Mouse (Mus musculus): ENCODE results near the gene Gm20708.

DNA sequence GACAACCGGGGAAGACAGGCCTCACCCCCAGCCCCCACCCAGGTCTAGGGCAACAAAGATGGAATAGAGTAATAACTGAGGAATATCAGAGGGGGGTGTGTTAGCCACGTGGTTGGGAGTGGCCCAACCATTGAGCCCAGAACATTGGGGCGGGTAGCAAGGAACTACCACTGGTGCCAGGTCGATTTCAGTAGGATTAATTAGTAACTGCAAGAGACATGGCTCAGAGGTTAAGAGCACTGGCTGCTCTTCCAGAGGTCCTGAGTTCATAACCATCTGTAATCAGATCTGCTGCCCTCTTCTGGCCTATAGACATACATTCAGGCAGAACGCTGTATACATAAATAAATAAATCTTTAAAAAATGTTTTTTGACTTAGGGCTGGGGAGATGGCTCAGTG lies 37.2 kb downstream of the Gm20708 start:
- TF ChIP-seq CTCF (IDR thresholded peaks at IDR 0.05; ENCODE audit: control insufficient read depth, insufficient read depth, low read length) (no peak), POLR2A (IDR thresholded peaks at IDR 0.05; ENCODE audit: borderline replicate concordance, control insufficient read depth, low read depth, low read length) (no peak)

All from bone marrow, adult 2 months (tissue).